ENCODE assay signal across 10 mouse cellular contexts in the genomic region with DNA sequence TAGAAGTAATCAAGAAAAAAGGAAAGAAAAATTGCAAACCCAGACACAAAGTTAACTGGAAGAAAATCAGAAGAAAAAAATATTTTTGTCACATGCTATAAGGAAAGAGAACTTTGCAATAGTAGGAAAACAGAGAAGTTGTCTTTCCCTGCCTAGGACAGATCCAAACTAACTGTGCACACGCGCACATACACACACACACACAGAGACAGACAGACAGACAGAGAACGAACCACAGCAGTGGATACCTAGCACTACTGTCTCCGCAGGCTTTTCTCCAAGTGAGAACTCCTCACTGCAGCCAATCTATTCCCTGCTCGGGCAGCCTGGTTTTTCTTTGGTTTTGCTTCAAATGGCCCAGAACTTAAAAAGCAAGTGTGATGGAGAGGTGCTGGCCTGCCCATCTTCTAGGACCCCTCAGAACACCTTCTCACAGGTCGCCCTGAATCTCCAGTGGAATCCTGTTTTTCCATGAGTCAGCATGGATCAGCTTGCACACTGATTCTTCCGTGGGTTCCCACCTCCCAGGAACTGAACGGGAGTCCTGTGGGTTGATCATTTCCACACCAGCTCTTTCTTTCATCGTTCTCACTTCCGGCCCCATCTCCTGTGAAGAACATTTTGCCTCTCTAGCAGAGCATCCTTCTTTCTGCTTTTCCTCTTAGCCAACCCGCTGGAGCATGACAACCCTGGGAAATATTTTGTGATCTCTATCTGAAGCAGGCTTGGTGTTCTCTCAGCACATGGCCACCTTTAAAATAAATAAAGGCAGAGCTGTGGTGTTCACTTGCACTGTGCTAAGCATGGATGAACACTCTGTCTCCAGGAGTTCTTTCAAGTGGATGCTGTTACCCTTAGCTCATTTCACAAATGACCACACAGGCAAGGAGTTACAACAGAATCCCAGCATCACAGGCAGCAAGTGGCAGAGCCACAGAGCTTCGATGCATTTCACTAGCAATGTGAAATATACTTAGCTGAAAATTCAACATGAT.
DNase-seq lines count a peak whose midpoint lies in the region; ATAC-seq lines count a peak whose summit lies in the region.
"Had no signal": no experiment of that assay in that cellular context is flagged by ENCODE, and none has a peak within 500 bp of the region (broad histone marks: within the 10 kb centered on the region; RNA-seq: fewer than 3 reads in every experiment).

No protein-coding gene starts in this region.

- no peaks in the 10 kb centered on the region for H3K36me3 ChIP-seq in kidney, embryonic 14.5 days (ENCODE audit: control insufficient read depth, insufficient read depth, low read length)
- no peaks in the 10 kb centered on the region for H3K36me3 ChIP-seq in limb, embryonic 15.5 days
- no peaks in the 10 kb centered on the region for H3K36me3 ChIP-seq in forebrain, embryonic 16.5 days (ENCODE audit: control insufficient read depth, insufficient read depth)

- no peak for DNase-seq in kidney, adult 11 months
- DNase-seq in 3134 (ENCODE audit: extremely low read depth, insufficient read length, low spot score), result peak; percentile 19
- DNase-seq in NIH3T3 (ENCODE audit: low read depth), result peak; percentile 27
- no peak for DNase-seq in cerebellum, adult 8-10 months
- no peak for DNase-seq in adrenal gland, postnatal 4 days (ENCODE audit: low spot score in 2 of 2)
- DNase-seq: right cerebral cortex, postnatal 14 days had no signal

- WGBS in kidney, embryonic 14.5 days, result 61% methylated on average over 12 of the region's 12 CpGs
- 67% methylated on average over 12 of the region's 12 CpGs for WGBS in limb, embryonic 15.5 days
- 86% methylated on average over 12 of the region's 12 CpGs for WGBS in forebrain, embryonic 16.5 days

- H3K27ac ChIP-seq in kidney, embryonic 14.5 days (ENCODE audit: low read depth, low read length), result peak overlapping the region; percentile 67; the same call in 1 of the 2 replicates
- H3K27ac ChIP-seq in limb, embryonic 15.5 days, result peak overlapping the region; percentile 80
- no peak overlapping the region for H3K27ac ChIP-seq in forebrain, embryonic 16.5 days (ENCODE audit: low read length)

- no peaks in the 10 kb centered on the region for H3K27me3 ChIP-seq in kidney, embryonic 14.5 days (ENCODE audit: control insufficient read depth, insufficient read depth, low read length)
- H3K27me3 ChIP-seq in limb, embryonic 15.5 days, result no peaks in the 10 kb centered on the region
- H3K27me3 ChIP-seq in forebrain, embryonic 16.5 days (replicated peaks; ENCODE audit: control insufficient read depth, insufficient read depth, low read length), result no peaks in the 10 kb centered on the region

- no peak overlapping the region; the same call in 1 of the 2 replicates for H3K4me2 ChIP-seq in kidney, embryonic 14.5 days (replicated peaks; ENCODE audit: low read depth, low read length)
- no peak overlapping the region for H3K4me2 ChIP-seq in limb, embryonic 15.5 days
- H3K4me2 ChIP-seq in forebrain, embryonic 16.5 days (ENCODE audit: low read length), result no peak overlapping the region

- no peak overlapping the region for H3K4me3 ChIP-seq in kidney, embryonic 14.5 days (ENCODE audit: low read length)
- no peak overlapping the region for H3K4me3 ChIP-seq in limb, embryonic 15.5 days
- H3K4me3 ChIP-seq in forebrain, embryonic 16.5 days (replicated peaks; ENCODE audit: low read length), result no peak overlapping the region

- H3K9me3 ChIP-seq in kidney, embryonic 14.5 days (ENCODE audit: control insufficient read depth, low read length), result no peaks in the 10 kb centered on the region
- no peaks in the 10 kb centered on the region for H3K9me3 ChIP-seq in limb, embryonic 15.5 days
- H3K9me3 ChIP-seq in forebrain, embryonic 16.5 days (ENCODE audit: control insufficient read depth, low read length), result no peaks in the 10 kb centered on the region

- H3K4me1 ChIP-seq in kidney, embryonic 14.5 days (ENCODE audit: control insufficient read depth, insufficient read depth, low read length), result peaks cover 33% of the 10 kb centered on the region
- peaks cover 14% of the 10 kb centered on the region for H3K4me1 ChIP-seq in limb, embryonic 15.5 days
- peaks cover 6% of the 10 kb centered on the region for H3K4me1 ChIP-seq in forebrain, embryonic 16.5 days (replicated peaks; ENCODE audit: control insufficient read depth, insufficient read depth, low read length)

- H3K9ac ChIP-seq in kidney, embryonic 14.5 days (ENCODE audit: low read depth, low read length), result no peak overlapping the region
- H3K9ac ChIP-seq in limb, embryonic 15.5 days, result no peak overlapping the region
- H3K9ac ChIP-seq in forebrain, embryonic 16.5 days (replicated peaks; ENCODE audit: low read depth, low read length), result no peak overlapping the region

- ATAC-seq in kidney, embryonic 14.5 days (ENCODE audit: low FRiP score, low TSS enrichment), result peak; percentile 88
- no peak for ATAC-seq in limb, embryonic 15.5 days (ENCODE audit: insufficient number of reproducible peaks, low FRiP score, low TSS enrichment, low read depth)
- no peak for ATAC-seq in forebrain, embryonic 16.5 days
- ATAC-seq: midbrain, embryonic 16.5 days had no signal

Comparison
In these comparisons a context has a peak if more than half of its experiments do, and no peak if none do; other contexts are left out.
1. DNase-seq: peak in 3134 (single experiment) and NIH3T3 (single experiment); none in kidney, adult 11 months (single experiment), cerebellum, adult 8-10 months (single experiment) and adrenal gland, postnatal 4 days (0 of 2).